Mouse (Mus musculus) cortical plate, adult 2 months (tissue): ENCODE measurements around the gene Gck.
"Not testable (repeated sequence)": the region's sequence is repeated elsewhere in the genome, so short reads cannot be mapped to it uniquely, and the experiment has no call there.

ENCODE experiments used
- CTCF ChIP-seq: fragments of 200-500 bp; IDR thresholded peaks from 2 replicates; pipeline ENCODE4 v1.5.1; 2011; ENCODE audit warnings: mild to moderate bottlenecking, control low read depth, low read length; ENCODE audit not compliant: insufficient read depth; ENCODE audit errors: extremely low read depth
- POLR2A ChIP-seq: fragments of 200-500 bp; IDR thresholded peaks from 2 replicates; pipeline ENCODE4 v1.6.1; 2011; ENCODE audit warnings: mild to moderate bottlenecking, low read length, control low read depth; ENCODE audit not compliant: insufficient read depth; ENCODE audit errors: extremely low read depth

GRCm38 (mm10) chr11:5934531-5934930, 15.3 kb downstream of the Gck start:
- TF ChIP-seq CTCF, POLR2A: not testable (repeated sequence)
